Mouse (Mus musculus) T-cell, adult 66 days (primary cell): ENCODE measurements around the gene Gm6526. TPM values are rescaled to one million over a fixed set of nuclear protein-coding genes. Genes with fewer than 3 reads are reported as not detected.

ENCODE experiments used
- total RNA-seq, 2 experiments: library from RNA; stranded (reverse); gene quantifications; 3 replicates in 1 of 2; 4 replicates in 1 of 2; pipeline ENCODE4 v1.2.4; 2023

The Gm6526 gene
- total RNA-seq, result not detected

DNA sequence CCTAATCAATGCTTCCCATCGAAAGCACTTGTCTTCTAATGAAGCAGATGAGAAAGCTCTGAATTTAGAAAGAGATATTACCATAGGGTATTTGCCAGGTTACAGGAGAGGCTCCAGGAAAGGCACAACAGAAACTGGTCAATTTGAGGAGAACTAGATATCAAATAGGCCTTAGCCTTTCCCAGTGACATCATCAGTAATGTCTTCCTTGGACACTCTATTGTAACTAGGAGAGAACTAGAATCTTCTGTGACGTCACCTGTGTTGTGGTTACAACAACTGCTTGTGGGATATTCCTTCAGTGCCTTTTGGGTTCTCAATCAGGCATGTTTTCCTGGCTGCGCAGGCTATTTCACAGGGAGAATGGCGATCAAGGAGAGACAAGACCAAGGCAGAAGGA is at the start of gene Gm6526:
TSS of gene Gm6526 (plus strand) at position 301 of the 400 bp plus-strand sequence.

GRCm38 (mm10) chr14:43727385-43727784 is 20.3 kb upstream of the Gm6526 start, which contains the start of gene Gm16506:
TSS of gene Gm16506 (minus strand) at chr14:43727485.

DNA sequence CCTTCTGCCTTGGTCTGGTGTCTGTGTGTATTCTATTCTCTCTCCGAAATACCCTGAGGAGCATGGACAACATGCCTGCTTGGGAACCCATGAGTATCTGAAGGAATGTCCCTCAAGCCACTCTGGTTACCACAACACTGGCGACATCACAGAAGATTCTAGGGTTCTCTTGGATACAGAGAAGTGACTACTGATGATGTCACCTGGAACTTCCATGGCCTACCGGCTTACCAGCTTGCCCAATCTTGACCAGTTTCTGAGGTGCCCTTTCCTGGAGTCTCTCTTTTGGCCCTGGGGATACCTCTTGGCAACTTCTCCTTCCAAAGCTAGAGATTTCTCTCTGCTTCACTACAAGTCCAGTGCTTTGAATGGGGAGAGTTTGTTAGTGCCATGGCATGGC is 37.0 kb downstream of the Gm6526 start, which contains the start of gene Gm8180:
TSS of gene Gm8180 (minus strand) at position 101 of the 400 bp plus-strand sequence.

Other genes with a start within 250 kb of the Gm6526 start
- gene Gm5799, start 204.3 kb upstream of the Gm6526 start, total RNA-seq, result not detected
- gene Gm17654, start 168.7 kb upstream of the Gm6526 start, total RNA-seq, result not detected
- not detected for gene Gm10375, start 139.9 kb upstream of the Gm6526 start, total RNA-seq
- not detected for gene Gm8165, start 70.7 kb upstream of the Gm6526 start, total RNA-seq
- gene Gm7324, start 50.0 kb upstream of the Gm6526 start, total RNA-seq, result 1 to 10 TPM in 1 of 2 experiments, under 1 TPM in 1; 0.59 to 1.1 TPM
- gene Gm16506, start 20.4 kb upstream of the Gm6526 start, total RNA-seq, result not detected
- gene Gm8180, start 36.9 kb downstream of the Gm6526 start, total RNA-seq, result not detected
- not detected for gene Ear1, start 127.7 kb downstream of the Gm6526 start, total RNA-seq
- gene Ear10, start 175.7 kb downstream of the Gm6526 start, total RNA-seq, result not detected
- not detected for gene Gm8113, start 177.5 kb downstream of the Gm6526 start, total RNA-seq
- gene Ang5, start 209.2 kb downstream of the Gm6526 start, total RNA-seq, result not detected